Mouse (Mus musculus): ENCODE data around the gene Casq1. TPM values are rescaled to one million over a fixed set of nuclear protein-coding genes. Genes with fewer than 3 reads are reported as not detected.

The Casq1 gene
- 2.0 TPM for polyA plus RNA-seq (2015; fragmentation: Illumina TruSeq; extraction: RNeasy Lipid Tissue Mini Kit (QIAGEN cat#74804); ENCODE audit: low read depth, low replicate concordance)

DNA sequence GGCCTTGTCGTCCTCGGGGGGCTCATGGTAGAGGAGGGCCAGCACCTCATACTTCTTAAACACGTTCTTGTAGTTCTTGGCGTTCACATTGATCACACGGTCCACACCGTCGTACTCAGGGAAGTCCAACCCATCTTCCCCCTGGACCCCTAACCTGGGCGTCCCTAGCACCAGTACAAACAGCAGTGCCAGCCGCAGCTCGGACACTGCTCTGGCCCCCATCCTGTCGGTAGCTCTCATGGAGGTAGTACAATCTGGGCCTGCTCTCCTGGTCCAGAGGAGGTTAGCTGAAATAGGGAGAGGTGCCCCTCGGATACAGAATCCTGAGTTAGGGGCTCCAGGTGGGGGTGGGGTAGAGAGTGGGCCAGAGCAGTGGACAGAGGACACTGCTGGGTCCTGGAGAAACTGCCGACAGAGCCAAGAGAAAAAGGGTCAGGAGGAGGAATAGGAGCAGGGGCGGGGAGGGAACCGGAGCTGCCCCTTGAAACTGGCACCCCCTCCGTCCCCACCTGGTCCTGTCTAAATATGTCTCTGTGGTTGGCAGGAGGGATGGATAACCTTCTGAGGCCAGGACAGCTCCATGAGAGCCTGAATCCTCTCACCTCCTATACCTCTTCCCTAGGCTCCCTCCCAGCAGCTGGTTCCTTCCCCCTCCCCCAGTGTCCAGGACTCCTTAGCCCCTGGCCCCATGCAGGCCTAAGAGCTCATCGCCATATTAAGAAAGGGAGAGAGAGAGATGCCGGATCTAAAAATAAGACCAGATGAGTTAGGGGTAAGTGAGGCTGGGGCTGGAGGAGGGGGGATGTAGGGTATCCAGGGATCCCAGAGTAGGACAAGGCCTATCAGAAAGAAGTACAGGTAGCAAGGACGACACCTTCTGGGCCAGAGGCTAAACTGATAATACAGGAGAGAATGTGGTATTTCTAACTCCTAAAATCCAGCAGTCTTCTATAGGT, at the start of gene Casq1:
Casq1 (minus strand) TSS at position 418 of the 956 bp plus-strand sequence.

DNA sequence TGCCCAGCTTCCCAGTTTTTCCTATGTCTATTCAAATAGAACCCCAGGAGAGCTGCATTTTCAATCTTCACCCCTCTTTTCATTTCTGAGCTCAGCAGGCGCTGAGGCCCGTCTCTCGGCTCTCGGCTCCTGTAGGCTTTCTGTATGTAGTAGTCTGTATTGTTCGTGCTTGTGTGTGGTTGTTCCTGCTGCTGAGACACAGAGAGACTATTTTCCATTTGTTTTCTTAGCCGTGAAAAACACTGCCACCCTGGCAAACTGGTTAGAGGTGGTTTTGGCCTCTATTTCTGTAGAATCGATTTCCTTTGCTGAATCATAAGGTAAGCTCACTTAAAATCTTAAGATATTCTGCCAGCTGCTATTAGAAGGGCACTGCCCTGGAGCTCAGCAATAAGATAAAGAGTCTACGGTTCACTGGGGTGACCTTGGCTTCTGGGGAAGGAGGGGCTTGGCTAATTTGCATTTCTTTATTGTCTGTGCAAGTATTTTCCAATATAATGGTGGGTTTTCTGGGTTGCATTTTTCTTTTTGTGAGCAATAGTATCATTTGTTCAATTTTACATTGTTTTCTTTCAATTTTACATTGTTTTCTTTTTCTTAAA, 41.9 kb upstream of the Casq1 start, which contains the start of gene Igsf8:
Igsf8 (plus strand) TSS at position 165 of the 602 bp plus-strand sequence.

GRCm38 (mm10) chr1:172258314-172258713, 38.6 kb upstream of the Casq1 start, which contains the start of gene Atp1a4:
Atp1a4 (minus strand) TSS chr1:172258414.

DNA sequence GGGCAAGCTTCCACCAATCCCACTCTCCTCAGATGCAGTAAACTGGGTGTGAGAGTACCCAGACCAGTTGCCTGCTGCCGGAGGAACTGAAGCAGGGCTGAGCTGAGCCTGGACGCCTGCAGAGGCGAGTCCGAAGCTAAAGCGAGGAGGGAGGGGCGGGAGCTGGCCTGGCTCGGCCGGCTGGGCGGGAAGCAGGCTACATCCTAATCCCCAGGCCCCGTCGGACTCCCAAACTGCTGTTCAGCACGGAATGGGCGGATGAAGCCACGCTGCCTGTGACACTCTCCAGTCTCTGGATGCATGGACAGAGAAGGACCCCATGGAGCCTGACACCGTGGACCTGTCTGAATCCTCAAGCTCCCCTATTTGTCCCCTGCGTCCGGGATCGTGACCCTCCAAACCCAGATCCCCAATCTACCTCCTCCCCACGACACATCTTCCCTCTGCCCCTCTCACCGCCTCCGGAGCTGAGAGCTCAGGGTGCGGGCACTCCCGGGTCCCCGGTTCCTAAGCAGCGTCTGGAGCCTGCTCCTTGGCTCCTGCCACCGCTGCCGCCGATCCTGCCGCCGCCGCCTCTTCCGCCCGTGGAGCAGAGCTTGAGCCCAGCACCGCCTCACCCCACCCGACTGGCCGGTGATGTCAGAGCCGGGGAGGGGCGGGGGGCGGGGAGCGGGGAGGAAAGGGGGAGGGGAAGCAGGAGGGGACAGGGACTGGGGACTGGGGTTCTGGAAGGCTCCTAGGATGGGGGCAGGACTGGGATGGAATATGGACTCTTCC, 13.3 kb downstream of the Casq1 start, which contains the start of gene Pea15a:
Pea15a (minus strand) TSS at position 664 of the 777 bp plus-strand sequence.

Other genes with a start within 250 kb of the Casq1 start
- gene Vangl2, start 191.4 kb downstream of the Casq1 start, polyA plus RNA-seq (2015; fragmentation: Illumina TruSeq; extraction: RNeasy Lipid Tissue Mini Kit (QIAGEN cat#74804); ENCODE audit: low read depth, low replicate concordance): 6.4 TPM
- 0.42 TPM for gene Nhlh1, start 162.3 kb downstream of the Casq1 start, polyA plus RNA-seq (2015; fragmentation: Illumina TruSeq; extraction: RNeasy Lipid Tissue Mini Kit (QIAGEN cat#74804); ENCODE audit: low read depth, low replicate concordance)
- 128 TPM for gene Copa, start 137.3 kb downstream of the Casq1 start, polyA plus RNA-seq (2015; fragmentation: Illumina TruSeq; extraction: RNeasy Lipid Tissue Mini Kit (QIAGEN cat#74804); ENCODE audit: low read depth, low replicate concordance)
- 56.8 TPM for gene Ncstn, start 137.1 kb downstream of the Casq1 start, polyA plus RNA-seq (2015; fragmentation: Illumina TruSeq; extraction: RNeasy Lipid Tissue Mini Kit (QIAGEN cat#74804); ENCODE audit: low read depth, low replicate concordance)
- gene Pex19, start 93.1 kb downstream of the Casq1 start, polyA plus RNA-seq (2015; fragmentation: Illumina TruSeq; extraction: RNeasy Lipid Tissue Mini Kit (QIAGEN cat#74804); ENCODE audit: low read depth, low replicate concordance): 102 TPM
- gene Dcaf8, start 71.8 kb downstream of the Casq1 start, polyA plus RNA-seq (2015; fragmentation: Illumina TruSeq; extraction: RNeasy Lipid Tissue Mini Kit (QIAGEN cat#74804); ENCODE audit: low read depth, low replicate concordance): 114 TPM
- gene Pea15a, start 13.1 kb downstream of the Casq1 start, polyA plus RNA-seq (2015; fragmentation: Illumina TruSeq; extraction: RNeasy Lipid Tissue Mini Kit (QIAGEN cat#74804); ENCODE audit: low read depth, low replicate concordance): 541 TPM
- not detected for gene Atp1a4, start 38.5 kb upstream of the Casq1 start, polyA plus RNA-seq (2015; fragmentation: Illumina TruSeq; extraction: RNeasy Lipid Tissue Mini Kit (QIAGEN cat#74804); ENCODE audit: low read depth, low replicate concordance)
- gene Igsf8, start 41.8 kb upstream of the Casq1 start, polyA plus RNA-seq (2015; fragmentation: Illumina TruSeq; extraction: RNeasy Lipid Tissue Mini Kit (QIAGEN cat#74804); ENCODE audit: low read depth, low replicate concordance): 168 TPM
- gene Atp1a2, start 78.2 kb upstream of the Casq1 start, polyA plus RNA-seq (2015; fragmentation: Illumina TruSeq; extraction: RNeasy Lipid Tissue Mini Kit (QIAGEN cat#74804); ENCODE audit: low read depth, low replicate concordance): 494 TPM
- 91.1 TPM for gene Kcnj9, start 109.5 kb upstream of the Casq1 start, polyA plus RNA-seq (2015; fragmentation: Illumina TruSeq; extraction: RNeasy Lipid Tissue Mini Kit (QIAGEN cat#74804); ENCODE audit: low read depth, low replicate concordance)
- gene Kcnj10, start 121.3 kb upstream of the Casq1 start, polyA plus RNA-seq (2015; fragmentation: Illumina TruSeq; extraction: RNeasy Lipid Tissue Mini Kit (QIAGEN cat#74804); ENCODE audit: low read depth, low replicate concordance): 128 TPM
- 5.5 TPM for gene Pigm, start 156.7 kb upstream of the Casq1 start, polyA plus RNA-seq (2015; fragmentation: Illumina TruSeq; extraction: RNeasy Lipid Tissue Mini Kit (QIAGEN cat#74804); ENCODE audit: low read depth, low replicate concordance)

Measured in brain, adult 10 weeks (tissue).